Mouse (Mus musculus) gastrocnemius, postnatal 36 days (tissue): Measurements from ENCODE around the gene Helz. TPM values are rescaled to one million over a fixed set of nuclear protein-coding genes. Genes with fewer than 3 reads are reported as not detected.

Source experiments
- DNase-seq, 2 experiments: peaks; one replicate each; pipeline ENCODE4 v3.0.0; 2022
- intact Hi-C: fragments of 180-260 bp; cut with DNase I; formaldehyde crosslinking; loops from one replicate; pipeline ENCODE4 v1.15.1; 2025
- microRNA-seq, 2 experiments: library from miRNA; unstranded; fragments of <30 nt; microRNA quantifications; one replicate each; pipeline ENCODE4 v1.2.0; 2021
- total RNA-seq, 2 experiments: library from RNA; stranded (reverse); gene quantifications; 2 replicates each; pipeline ENCODE4 v1.2.3; 2021

Helz gene
- total RNA-seq, 2 experiments from 2014 or later, result 13.9 to 14.2 TPM

- intact Hi-C loops, result no loop called here
- no peak for DNase-seq
Observed at GRCm38 (mm10) chr11:107707897-107708610, 160.3 kb downstream of the Helz start.

GRCm38 (mm10) chr11:107710379-107710778, 162.6 kb downstream of the Helz start:
- DNase-seq, result no peak
- intact Hi-C loops, result no loop called here

- DNase-seq, result peak; percentile 35 to 40
- intact Hi-C loops, result no loop called here
Observed at GRCm38 (mm10) chr11:107714368-107714767, 166.6 kb downstream of the Helz start.

- intact Hi-C loops, result no loop called here
- DNase-seq, result peak; percentile 46 to 53
Observed at GRCm38 (mm10) chr11:107716332-107716938, 168.7 kb downstream of the Helz start, which contains the start of gene Cacng1. Gene Cacng1, minus strand, starts transcription at chr11:107716522.

GRCm38 (mm10) chr11:107720264-107721021, 172.7 kb downstream of the Helz start:
- DNase-seq, result no peak
- intact Hi-C loops, result no loop called here

- intact Hi-C loops, result no loop called here
- DNase-seq, result no peak
Observed at GRCm38 (mm10) chr11:107721057-107721456, 173.3 kb downstream of the Helz start.

GRCm38 (mm10) chr11:107724603-107725002, 176.9 kb downstream of the Helz start:
- intact Hi-C loops, result no loop called here
- no peak for DNase-seq

GRCm38 (mm10) chr11:107728073-107728863, 180.5 kb downstream of the Helz start:
- intact Hi-C loops, result no loop called here
- DNase-seq, result no peak

- intact Hi-C loops, result no loop called here
Observed at GRCm38 (mm10) chr11:107729141-107729540, 181.4 kb downstream of the Helz start.

GRCm38 (mm10) chr11:107730940-107731339, 183.2 kb downstream of the Helz start:
- DNase-seq, result peak; percentile 40
- intact Hi-C loops, result no loop called here

More at GRCm38 (mm10) chr11:107729141-107729540, 181.4 kb downstream of the Helz start:
- DNase-seq, result no peak

- no peak for DNase-seq
- intact Hi-C loops, result no loop called here
Observed at GRCm38 (mm10) chr11:107731498-107731897, 183.8 kb downstream of the Helz start.

GRCm38 (mm10) chr11:107734133-107734532, 186.4 kb downstream of the Helz start:
- intact Hi-C loops, result no loop called here
- no peak for DNase-seq

GRCm38 (mm10) chr11:107737886-107738285, 190.2 kb downstream of the Helz start:
- intact Hi-C loops, result no loop called here
- no peak for DNase-seq

GRCm38 (mm10) chr11:107738418-107739099, 190.8 kb downstream of the Helz start:
- intact Hi-C loops, result no loop called here
- no peak for DNase-seq

- no peak for DNase-seq
- intact Hi-C loops, result loop anchor here (5.0 kb wide), 1 partner anchor 49 kb away; the partner anchor contains the start of gene Cacng4
Observed at GRCm38 (mm10) chr11:107743100-107743499, 195.4 kb downstream of the Helz start.

Small RNAs within 50 kb of the gene (microRNA-seq; reads per million reads assigned to microRNA genes)
- gene Mir6932, result 0 reads per million in 2 experiments

Other genes starting within 250 kb of the Helz start
- 10 to 100 TPM; 60.0 to 78.1 TPM for gene Pitpnc1, start 77.2 kb upstream of the Helz start, total RNA-seq
- gene Psmd12, start 68.4 kb upstream of the Helz start, total RNA-seq, result 100 to 1,000 TPM in 1 of 2 experiments, 10 to 100 TPM in 1; 97.9 to 101 TPM
- gene Cacng1, start 168.6 kb downstream of the Helz start, total RNA-seq, result 100 to 1,000 TPM; 254 to 261 TPM
- under 1 TPM in 1 of 2 experiments, not detected in 1; 0.08 TPM for gene Cacng4, start 246.6 kb downstream of the Helz start, total RNA-seq